Mouse (Mus musculus): ENCODE measurements at regions not wholly inside any gene's neighbourhood (a gene's known extent, or its start where the extent isn't known, plus 50 kb on each side); places are given as distances from the start of the nearest gene placed in this dataset.
A peak's percentile ranks its signal among the peaks of the same experiment; 100 is the strongest.

- Histone ChIP-seq H3K27me3 (no peaks in the 10 kb centered on the region), H3K4me3 (no peak overlapping the region), H3K27ac (no peak overlapping the region), H3K9ac (no peak overlapping the region), H3K4me1 (replicated peaks) (no peaks in the 10 kb centered on the region), H3K9me3 (replicated peaks) (no peaks in the 10 kb centered on the region), H3K4me2 (no peak overlapping the region), H3K36me3 (no peaks in the 10 kb centered on the region)
- 61% methylated on average over 2 of the region's 2 CpGs for WGBS
- no peak for ATAC-seq (replicated peaks; ENCODE audit: insufficient number of reproducible peaks, insufficient read depth, low FRiP score, low read depth)
These were observed 251.0 kb downstream of the Gm10295 start for GRCm38 (mm10) chr7:71100266-71100665.

GRCm38 (mm10) chr7:71098276-71098675 lies 253.0 kb downstream of the Gm10295 start:
- Histone ChIP-seq H3K27ac (no peak overlapping the region), H3K9ac (no peak overlapping the region), H3K4me2 (no peak overlapping the region), H3K36me3 (no peaks in the 10 kb centered on the region), H3K4me3 (no peak overlapping the region), H3K4me1 (replicated peaks) (no peaks in the 10 kb centered on the region; the same call in 1 of the 2 replicates), H3K27me3 (no peaks in the 10 kb centered on the region), H3K9me3 (replicated peaks) (no peaks in the 10 kb centered on the region)
- ATAC-seq (replicated peaks; ENCODE audit: insufficient number of reproducible peaks, insufficient read depth, low FRiP score, low read depth) = no peak
- 55% methylated on average over 4 of the region's 4 CpGs for WGBS

GRCm38 (mm10) chr7:71093301-71093939 lies 257.9 kb downstream of the Gm10295 start:
- ATAC-seq (replicated peaks; ENCODE audit: insufficient number of reproducible peaks, insufficient read depth, low FRiP score, low read depth) = peak; percentile 64; the same call in 1 of the 2 replicates
- no peaks in the 10 kb centered on the region for H3K36me3 ChIP-seq
- WGBS = 32% methylated on average over 6 of the region's 6 CpGs
- no peak overlapping the region for H3K4me3 ChIP-seq
- H3K4me2 ChIP-seq = no peak overlapping the region
- H3K27me3 ChIP-seq = no peaks in the 10 kb centered on the region
- peak overlapping the region; percentile 58 for H3K27ac ChIP-seq
- no peaks in the 10 kb centered on the region for H3K9me3 ChIP-seq (replicated peaks)
- H3K9ac ChIP-seq = no peak overlapping the region
- peaks cover 3% of the 10 kb centered on the region; the same call in 1 of the 2 replicates for H3K4me1 ChIP-seq (replicated peaks)

- H3K27ac ChIP-seq = peak overlapping the region; percentile 61
- H3K27me3 ChIP-seq = no peaks in the 10 kb centered on the region
- no peaks in the 10 kb centered on the region for H3K9me3 ChIP-seq (replicated peaks)
- H3K4me2 ChIP-seq = no peak overlapping the region
- no peak for ATAC-seq (replicated peaks; ENCODE audit: insufficient number of reproducible peaks, insufficient read depth, low FRiP score, low read depth)
- no peak overlapping the region for H3K4me3 ChIP-seq
- no peak overlapping the region for H3K9ac ChIP-seq
- peaks cover 3% of the 10 kb centered on the region; the same call in 1 of the 2 replicates for H3K4me1 ChIP-seq (replicated peaks)
- H3K36me3 ChIP-seq = no peaks in the 10 kb centered on the region
These were observed 258.5 kb downstream of the Gm10295 start for GRCm38 (mm10) chr7:71092825-71093224.

GRCm38 (mm10) chr7:71092301-71092700 lies 259.0 kb downstream of the Gm10295 start:
- H3K27ac ChIP-seq = peak overlapping the region; percentile 61
- H3K9me3 ChIP-seq (replicated peaks) = no peaks in the 10 kb centered on the region
- no peaks in the 10 kb centered on the region for H3K36me3 ChIP-seq
- 44% methylated on average over 3 of the region's 3 CpGs for WGBS
- no peak overlapping the region for H3K4me3 ChIP-seq
- H3K4me1 ChIP-seq (replicated peaks) = peaks cover 3% of the 10 kb centered on the region; the same call in 1 of the 2 replicates
- no peaks in the 10 kb centered on the region for H3K27me3 ChIP-seq
- no peak for ATAC-seq (replicated peaks; ENCODE audit: insufficient number of reproducible peaks, insufficient read depth, low FRiP score, low read depth)
- no peak overlapping the region for H3K4me2 ChIP-seq
- no peak overlapping the region for H3K9ac ChIP-seq

- no peaks in the 10 kb centered on the region for H3K9me3 ChIP-seq (replicated peaks)
- ATAC-seq (replicated peaks; ENCODE audit: insufficient number of reproducible peaks, insufficient read depth, low FRiP score, low read depth) = no peak
These were observed 286.6 kb downstream of the Gm10295 start for GRCm38 (mm10) chr7:71064446-71065391.

GRCm38 (mm10) chr7:71050825-71051224 lies 300.5 kb downstream of the Gm10295 start:
- no peak overlapping the region for H3K4me2 ChIP-seq
- no peaks in the 10 kb centered on the region for H3K36me3 ChIP-seq
- H3K9ac ChIP-seq = no peak overlapping the region
- H3K27me3 ChIP-seq = no peaks in the 10 kb centered on the region
- no peak overlapping the region for H3K4me3 ChIP-seq
- WGBS = 60% methylated on average over 2 of the region's 2 CpGs
- H3K27ac ChIP-seq = no peak overlapping the region
- H3K9me3 ChIP-seq (replicated peaks) = no peaks in the 10 kb centered on the region
- ATAC-seq (replicated peaks; ENCODE audit: insufficient number of reproducible peaks, insufficient read depth, low FRiP score, low read depth) = no peak
- no peaks in the 10 kb centered on the region for H3K4me1 ChIP-seq (replicated peaks)

More at GRCm38 (mm10) chr7:71064446-71065391, 286.6 kb downstream of the Gm10295 start:
- Histone ChIP-seq H3K9ac (no peak overlapping the region), H3K27me3 (no peaks in the 10 kb centered on the region), H3K4me1 (replicated peaks) (0 out of 2 replicates have a peak, but pooled peaks cover 6% of the 10 kb centered on the region), H3K36me3 (no peaks in the 10 kb centered on the region), H3K4me3 (no peak overlapping the region), H3K27ac (no peak overlapping the region), H3K4me2 (no peak overlapping the region)
- WGBS = 37% methylated on average over 14 of the region's 14 CpGs

- ATAC-seq (replicated peaks; ENCODE audit: insufficient number of reproducible peaks, insufficient read depth, low FRiP score, low read depth) = no peak
- WGBS = 70% methylated on average over 3 of the region's 3 CpGs
- H3K27ac ChIP-seq = no peak overlapping the region
- no peak overlapping the region for H3K4me2 ChIP-seq
- no peaks in the 10 kb centered on the region for H3K36me3 ChIP-seq
- no peak overlapping the region for H3K4me3 ChIP-seq
- no peaks in the 10 kb centered on the region for H3K4me1 ChIP-seq (replicated peaks)
- no peak overlapping the region for H3K9ac ChIP-seq
- no peaks in the 10 kb centered on the region for H3K27me3 ChIP-seq
- H3K9me3 ChIP-seq (replicated peaks) = no peaks in the 10 kb centered on the region
These were observed 304.1 kb downstream of the Gm10295 start for GRCm38 (mm10) chr7:71047201-71047600.

GRCm38 (mm10) chr7:71046596-71046995 lies 304.7 kb downstream of the Gm10295 start:
- Histone ChIP-seq H3K4me2 (no peak overlapping the region), H3K27ac (no peak overlapping the region), H3K9ac (no peak overlapping the region), H3K36me3 (no peaks in the 10 kb centered on the region), H3K4me1 (replicated peaks) (no peaks in the 10 kb centered on the region), H3K27me3 (no peaks in the 10 kb centered on the region), H3K4me3 (no peak overlapping the region), H3K9me3 (replicated peaks) (no peaks in the 10 kb centered on the region)
- ATAC-seq (replicated peaks; ENCODE audit: insufficient number of reproducible peaks, insufficient read depth, low FRiP score, low read depth) = no peak
- WGBS = 61% methylated on average over 1 of the region's 1 CpGs

GRCm38 (mm10) chr7:71043789-71044188 lies 307.5 kb downstream of the Gm10295 start:
- no peak overlapping the region for H3K27ac ChIP-seq
- no peak overlapping the region for H3K4me2 ChIP-seq
- no peak overlapping the region for H3K9ac ChIP-seq
- no peak for ATAC-seq (replicated peaks; ENCODE audit: insufficient number of reproducible peaks, insufficient read depth, low FRiP score, low read depth)
- H3K36me3 ChIP-seq = no peaks in the 10 kb centered on the region
- no peaks in the 10 kb centered on the region for H3K4me1 ChIP-seq (replicated peaks)
- H3K9me3 ChIP-seq (replicated peaks) = no peaks in the 10 kb centered on the region
- H3K4me3 ChIP-seq = no peak overlapping the region
- H3K27me3 ChIP-seq = no peaks in the 10 kb centered on the region
- 74% methylated on average over 5 of the region's 5 CpGs for WGBS

GRCm38 (mm10) chr7:71043128-71043527 lies 308.2 kb downstream of the Gm10295 start:
- H3K9me3 ChIP-seq (replicated peaks) = no peaks in the 10 kb centered on the region
- H3K27ac ChIP-seq = no peak overlapping the region
- no peak overlapping the region for H3K4me2 ChIP-seq
- no peaks in the 10 kb centered on the region for H3K36me3 ChIP-seq
- H3K27me3 ChIP-seq = no peaks in the 10 kb centered on the region
- H3K4me1 ChIP-seq (replicated peaks) = no peaks in the 10 kb centered on the region
- no peak overlapping the region for H3K9ac ChIP-seq
- 81% methylated on average over 8 of the region's 8 CpGs for WGBS
- H3K4me3 ChIP-seq = no peak overlapping the region
- no peak for ATAC-seq (replicated peaks; ENCODE audit: insufficient number of reproducible peaks, insufficient read depth, low FRiP score, low read depth)

Data from heart, embryonic 15.5 days (tissue).